Mouse (Mus musculus) thymus, adult 2 months (tissue): ENCODE measurements at regions not wholly inside any gene's neighbourhood (a gene's known extent, or its start where the extent isn't known, plus 50 kb on each side); places are given as distances from the start of the nearest gene placed in this dataset.

ENCODE experiments used
- DNase-seq: peaks from one replicate; pipeline ENCODE4 v3.0.0; 2021
- H3K27ac ChIP-seq: fragments of 200-500 bp; 2 replicates; pipeline ENCODE4 v1.5.1; 2012; ENCODE audit warnings: low read length, control low read depth; ENCODE audit not compliant: control insufficient read depth, insufficient read depth
- H3K27me3 ChIP-seq: fragments of 200-500 bp; 2 replicates; pipeline ENCODE4 v1.6.1; 2012; ENCODE audit warnings: mild to moderate bottlenecking, low read length, moderate library complexity, mixed read lengths; ENCODE audit not compliant: control insufficient read depth, insufficient read depth
- H3K36me3 ChIP-seq: fragments of 200-500 bp; 2 replicates; pipeline ENCODE4 v1.6.1; 2012; ENCODE audit warnings: mild to moderate bottlenecking, low read length, moderate library complexity; ENCODE audit not compliant: control insufficient read depth, insufficient read depth
- H3K4me1 ChIP-seq: fragments of 200-500 bp; replicated peaks from 2 replicates; pipeline ENCODE4 v1.6.1; 2012; ENCODE audit warnings: low read length; ENCODE audit not compliant: control insufficient read depth, insufficient read depth
- H3K4me3 ChIP-seq: fragments of 200-500 bp; 2 replicates; pipeline ENCODE4 v1.5.1; 2012; ENCODE audit warnings: mild to moderate bottlenecking, low read length, control low read depth, moderate library complexity; ENCODE audit not compliant: control insufficient read depth, insufficient read depth
- CTCF ChIP-seq: fragments of 200-500 bp; IDR thresholded peaks from 2 replicates; pipeline ENCODE4 v1.5.1; 2012; ENCODE audit warnings: mild to moderate bottlenecking, control low read depth, low read length, moderate library complexity, borderline replicate concordance; ENCODE audit not compliant: control insufficient read depth, poor library complexity, insufficient read depth; ENCODE audit errors: extremely low read depth
- POLR2A ChIP-seq: fragments of 200-500 bp; IDR thresholded peaks from 2 replicates; pipeline ENCODE4 v1.6.1; 2012; ENCODE audit warnings: mild to moderate bottlenecking, low read length, control low read depth, moderate library complexity; ENCODE audit not compliant: control insufficient read depth, poor library complexity, insufficient read depth; ENCODE audit errors: extremely low read depth
- WGBS: fragments of 180-500 bp; shearing (Covaris S2); methylation state at CpG from one replicate; pipeline ENCODE4 v1.1.7; 2018; 5-methylcytosine and 5-hydroxymethylcytosine counted together

- H3K4me1 ChIP-seq, result no peaks in the 10 kb centered on the region
- 55% methylated on average over 2 of the region's 2 CpGs for WGBS
These were observed 361.5 kb upstream of the Intu start for GRCm38 (mm10) chr3:40169590-40169989.

GRCm38 (mm10) chr3:40179726-40180317 is 351.3 kb upstream of the Intu start:
- TF ChIP-seq POLR2A, result no peak
- no peak for TF ChIP-seq CTCF
- Histone ChIP-seq H3K4me3 (no peak overlapping the region), H3K27ac (no peak overlapping the region), H3K4me1 (no peaks in the 10 kb centered on the region), H3K36me3 (no peaks in the 10 kb centered on the region), H3K27me3 (no peaks in the 10 kb centered on the region)
- 71% methylated on average over 3 of the region's 3 CpGs for WGBS
- no peak for DNase-seq

More at GRCm38 (mm10) chr3:40169590-40169989, 361.5 kb upstream of the Intu start:
- TF ChIP-seq POLR2A, result no peak
- no peak for TF ChIP-seq CTCF
- H3K4me3 ChIP-seq, result no peak overlapping the region
- no peak for DNase-seq
- no peaks in the 10 kb centered on the region for H3K27me3 ChIP-seq
- no peak overlapping the region for H3K27ac ChIP-seq
- H3K36me3 ChIP-seq, result no peaks in the 10 kb centered on the region

- Histone ChIP-seq H3K27ac (no peak overlapping the region), H3K4me3 (no peak overlapping the region), H3K36me3 (no peaks in the 10 kb centered on the region), H3K4me1 (no peaks in the 10 kb centered on the region), H3K27me3 (no peaks in the 10 kb centered on the region)
- TF ChIP-seq CTCF, result no peak
- no peak for TF ChIP-seq POLR2A
- no peak for DNase-seq
- 89% methylated on average over 5 of the region's 5 CpGs for WGBS
These were observed 345.3 kb upstream of the Intu start for GRCm38 (mm10) chr3:40185597-40186320.

GRCm38 (mm10) chr3:40189529-40189928 is 341.6 kb upstream of the Intu start:
- TF ChIP-seq CTCF (no peak), POLR2A (no peak)
- 73% methylated on average over 6 of the region's 6 CpGs for WGBS
- Histone ChIP-seq H3K4me1 (no peaks in the 10 kb centered on the region), H3K4me3 (no peak overlapping the region), H3K27me3 (no peaks in the 10 kb centered on the region), H3K36me3 (no peaks in the 10 kb centered on the region), H3K27ac (no peak overlapping the region)
- DNase-seq, result no peak

GRCm38 (mm10) chr3:40190024-40190423 is 341.1 kb upstream of the Intu start:
- TF ChIP-seq CTCF (no peak), POLR2A (no peak)
- WGBS, result 76% methylated on average over 4 of the region's 4 CpGs
- H3K27ac ChIP-seq, result no peak overlapping the region
- H3K4me3 ChIP-seq, result no peak overlapping the region
- H3K36me3 ChIP-seq, result no peaks in the 10 kb centered on the region
- H3K4me1 ChIP-seq, result no peaks in the 10 kb centered on the region
- no peaks in the 10 kb centered on the region for H3K27me3 ChIP-seq
- no peak for DNase-seq

- WGBS, result 90% methylated on average over 4 of the region's 4 CpGs
- no peaks in the 10 kb centered on the region for H3K4me1 ChIP-seq
These were observed 330.9 kb upstream of the Intu start for GRCm38 (mm10) chr3:40200174-40200573.

GRCm38 (mm10) chr3:40206326-40206725 is 324.8 kb upstream of the Intu start:
- Histone ChIP-seq H3K27ac (no peak overlapping the region), H3K4me3 (no peak overlapping the region), H3K36me3 (no peaks in the 10 kb centered on the region), H3K27me3 (no peaks in the 10 kb centered on the region), H3K4me1 (no peaks in the 10 kb centered on the region)
- no peak for DNase-seq
- TF ChIP-seq CTCF, result no peak
- TF ChIP-seq POLR2A, result no peak
- WGBS, result 93% methylated on average over 4 of the region's 4 CpGs

More at GRCm38 (mm10) chr3:40200174-40200573, 330.9 kb upstream of the Intu start:
- no peak for TF ChIP-seq CTCF
- no peak for TF ChIP-seq POLR2A
- H3K36me3 ChIP-seq, result no peaks in the 10 kb centered on the region
- no peaks in the 10 kb centered on the region for H3K27me3 ChIP-seq
- no peak overlapping the region for H3K4me3 ChIP-seq
- H3K27ac ChIP-seq, result no peak overlapping the region
- DNase-seq, result no peak
